Mouse (Mus musculus) thymus, postnatal 25 days (tissue): Measurements from ENCODE around the gene Abcb9.
A peak's percentile ranks its signal among the peaks of the same experiment; 100 is the strongest.
"Not testable (repeated sequence)": the region's sequence is repeated elsewhere in the genome, so short reads cannot be mapped to it uniquely, and the experiment has no call there.

Experiments
- DNase-seq: peaks from one replicate; pipeline ENCODE4 v3.0.0; 2022

The Abcb9 gene

DNA sequence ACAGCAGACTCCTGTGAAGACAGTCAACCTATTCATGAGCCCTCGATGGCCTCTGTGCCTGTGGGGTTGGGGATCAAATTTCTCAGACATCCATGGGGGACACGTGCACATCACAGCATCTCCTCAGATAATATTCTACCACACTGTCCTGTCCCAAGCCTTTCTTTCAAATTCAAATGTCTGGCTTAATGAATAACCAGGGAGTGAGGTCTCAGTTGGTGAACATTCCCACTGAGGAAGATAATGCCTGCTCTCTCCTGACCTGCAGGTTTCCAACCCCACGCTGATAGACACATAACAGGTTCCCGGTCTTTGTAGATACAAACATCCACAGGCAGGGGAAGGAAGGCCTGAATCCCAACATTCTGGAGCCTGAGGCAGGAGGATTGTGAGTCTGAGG lies 38.6 kb downstream of the Abcb9 start:
- no peak for DNase-seq

DNA sequence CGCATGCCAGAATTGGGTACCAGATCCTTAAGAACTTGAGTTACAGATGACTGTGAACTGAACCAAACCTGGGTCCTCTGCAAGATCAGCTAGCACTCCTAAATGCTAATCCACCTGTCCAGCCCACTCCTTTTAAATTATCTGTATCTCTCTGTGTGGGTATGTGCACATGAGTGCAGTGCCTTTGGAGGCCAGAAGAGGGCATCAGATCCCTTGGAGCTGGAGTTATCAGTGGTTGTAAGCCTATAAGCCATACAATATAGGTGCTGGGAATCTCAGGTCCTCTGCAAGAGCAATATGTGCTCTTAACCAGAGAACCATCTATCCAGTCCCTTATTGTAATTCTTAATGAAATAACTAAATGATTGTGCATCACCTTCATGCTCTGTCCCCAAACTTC lies 39.4 kb downstream of the Abcb9 start:
- no peak for DNase-seq

DNA sequence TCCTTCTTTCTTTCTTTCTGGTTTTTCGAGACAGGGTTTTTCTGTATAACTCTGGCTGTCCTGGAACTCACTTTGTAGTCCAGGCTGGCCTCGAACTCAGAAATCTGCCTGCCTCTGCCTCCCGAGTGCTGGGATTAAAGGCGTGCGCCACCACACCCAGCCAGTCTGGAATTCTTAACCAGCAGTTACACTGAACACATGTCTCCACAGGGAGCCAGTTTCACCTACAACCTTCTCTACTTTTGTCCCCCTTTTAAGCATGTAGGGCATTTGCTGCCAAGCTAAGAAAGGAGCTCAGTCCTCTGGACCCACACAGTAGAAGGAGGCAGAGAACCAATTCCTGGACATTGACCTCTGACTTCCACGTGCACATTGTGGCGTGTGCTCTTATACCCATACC lies 43.0 kb downstream of the Abcb9 start:
- DNase-seq: not testable (repeated sequence)

DNA sequence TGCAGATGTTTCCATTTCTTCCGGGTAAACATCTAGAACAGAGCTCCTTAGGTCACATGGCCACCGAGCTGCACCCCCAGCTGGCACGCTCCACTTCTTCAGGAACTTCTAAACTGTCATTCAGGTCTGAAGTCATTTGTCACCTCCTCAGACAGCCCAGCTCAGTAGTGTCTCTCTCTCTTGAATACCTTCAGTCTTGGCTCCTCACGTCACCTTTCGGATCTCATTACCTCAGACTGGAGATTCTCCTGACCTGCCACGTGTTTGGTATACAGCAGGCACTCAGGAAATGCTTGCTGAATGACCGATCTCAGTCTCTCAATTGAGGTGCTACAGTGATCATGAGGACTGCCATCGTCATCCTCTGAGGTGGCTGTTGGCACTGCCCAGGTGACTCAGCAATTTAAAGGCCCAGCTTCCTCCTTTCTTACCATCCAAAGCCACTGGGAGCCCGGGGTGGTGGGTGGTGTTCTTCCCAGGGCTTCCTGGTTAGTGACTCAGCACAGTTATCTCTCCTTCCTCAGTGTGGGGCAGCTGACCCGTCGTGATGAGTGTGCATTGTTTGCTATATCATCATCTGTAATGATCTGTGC lies 43.6 kb downstream of the Abcb9 start:
- peak; percentile 55 for DNase-seq

DNA sequence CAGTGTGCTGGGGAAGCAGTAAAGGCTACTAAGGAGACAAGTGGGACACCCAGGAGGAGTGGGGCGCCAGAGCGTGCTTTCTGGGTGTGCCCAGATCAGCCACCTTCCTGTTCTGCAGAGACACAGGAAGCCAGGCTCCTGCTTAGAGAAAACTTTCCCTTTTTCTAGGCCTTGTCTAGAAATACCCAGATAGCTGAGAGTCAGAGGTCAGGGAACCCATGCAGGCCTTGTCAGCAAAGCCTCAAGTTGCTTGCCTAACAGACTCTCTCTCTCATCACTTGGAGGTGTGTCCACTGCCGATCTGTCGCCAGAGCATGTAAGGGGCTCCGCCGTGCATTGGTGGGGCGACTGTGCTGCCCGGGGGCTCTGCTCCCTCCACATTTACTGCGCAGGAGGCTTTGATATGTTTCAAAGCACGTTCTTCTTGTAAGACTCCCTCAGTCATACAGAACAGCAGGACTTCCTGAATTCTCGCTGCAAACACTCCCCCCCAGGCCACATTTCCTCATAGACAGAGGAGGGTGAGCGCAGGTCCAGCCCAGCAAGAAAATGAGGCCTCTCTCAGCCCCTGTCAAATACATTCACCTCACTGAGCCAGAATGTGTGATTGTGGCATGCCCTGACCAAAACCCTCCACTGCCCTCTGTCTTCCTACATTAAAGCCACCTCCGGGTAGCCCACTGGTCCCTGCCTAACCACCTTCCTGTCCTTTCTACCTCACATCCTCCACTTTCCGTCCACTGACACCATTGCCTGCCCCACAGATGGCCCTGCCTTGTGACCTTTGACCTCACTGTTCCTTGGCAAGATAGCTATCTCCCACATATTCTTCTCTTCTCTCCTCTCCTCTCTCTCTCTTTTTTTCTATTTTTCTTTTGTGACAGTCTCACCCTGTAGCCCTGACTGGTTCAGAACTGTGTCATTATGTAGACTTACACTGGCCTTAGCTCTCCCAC lies 45.2 kb downstream of the Abcb9 start:
- DNase-seq: peak; percentile 73

DNA sequence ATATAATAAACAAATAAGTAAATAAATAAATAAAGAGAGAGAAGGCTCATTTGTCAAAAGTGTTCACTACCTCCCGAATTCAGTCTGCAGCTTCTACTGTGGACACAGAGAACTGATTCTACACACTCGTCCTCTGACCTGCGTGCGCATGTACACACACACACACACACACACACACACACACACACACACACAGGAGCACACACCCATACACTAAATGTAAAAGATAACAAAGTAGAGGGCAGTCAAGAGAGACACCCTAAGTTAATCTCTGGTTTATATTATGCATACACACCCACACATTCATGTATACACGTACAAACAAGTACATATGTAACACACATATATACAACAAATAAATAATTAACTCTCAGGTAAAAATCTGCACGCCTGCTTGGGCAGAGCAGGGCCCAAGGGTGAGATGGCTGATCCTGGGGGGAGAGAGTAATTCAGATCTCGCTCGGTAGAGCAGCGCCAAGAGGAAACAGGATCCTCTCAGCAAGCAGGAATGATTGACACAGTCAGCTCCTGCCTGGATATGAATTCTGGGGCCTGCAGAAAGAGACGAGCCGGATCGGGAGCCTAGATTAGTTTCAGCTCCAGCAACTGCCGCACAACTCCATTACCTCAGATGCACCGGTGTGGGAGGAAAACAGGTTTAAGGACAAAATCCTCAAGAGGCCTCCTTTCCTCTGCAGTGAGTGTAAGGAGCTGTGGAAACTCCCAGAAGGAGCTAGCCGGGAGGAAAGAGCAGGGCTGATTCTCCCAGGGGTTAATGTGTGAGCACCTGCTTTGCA lies 46.2 kb downstream of the Abcb9 start:
- DNase-seq: no peak

DNA sequence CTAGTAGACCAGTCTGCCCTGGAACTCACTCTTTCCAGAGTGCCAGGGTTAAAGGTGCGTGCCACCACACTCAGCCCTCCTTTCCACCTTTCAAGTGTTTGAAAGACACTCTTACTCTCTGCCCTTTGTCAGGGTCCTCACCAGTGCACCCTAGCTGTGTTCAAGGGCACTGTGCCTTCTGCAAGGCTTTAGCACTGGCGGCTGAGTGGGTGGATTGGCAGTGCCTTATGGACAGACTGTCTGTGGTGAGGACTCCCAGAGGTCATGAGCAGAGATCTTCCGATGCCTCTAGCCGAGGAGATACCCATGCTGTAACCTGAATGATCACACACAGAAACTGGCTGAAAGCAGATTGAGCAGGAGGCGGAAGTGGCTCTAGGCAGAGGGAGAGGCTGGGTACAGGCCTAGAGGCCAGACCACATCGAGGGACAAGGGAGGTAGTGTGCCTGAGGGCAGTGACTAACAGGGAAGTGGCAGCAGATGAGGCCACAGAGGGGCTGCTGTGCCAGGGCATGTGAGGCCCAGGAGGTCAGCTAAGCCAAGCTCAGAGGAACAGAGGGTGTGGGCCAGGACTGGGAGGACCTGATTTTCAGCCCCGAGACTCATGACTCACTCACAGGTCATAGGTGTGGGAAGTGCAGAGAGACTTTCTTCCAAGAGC lies 48.7 kb downstream of the Abcb9 start:
- no peak for DNase-seq

DNA sequence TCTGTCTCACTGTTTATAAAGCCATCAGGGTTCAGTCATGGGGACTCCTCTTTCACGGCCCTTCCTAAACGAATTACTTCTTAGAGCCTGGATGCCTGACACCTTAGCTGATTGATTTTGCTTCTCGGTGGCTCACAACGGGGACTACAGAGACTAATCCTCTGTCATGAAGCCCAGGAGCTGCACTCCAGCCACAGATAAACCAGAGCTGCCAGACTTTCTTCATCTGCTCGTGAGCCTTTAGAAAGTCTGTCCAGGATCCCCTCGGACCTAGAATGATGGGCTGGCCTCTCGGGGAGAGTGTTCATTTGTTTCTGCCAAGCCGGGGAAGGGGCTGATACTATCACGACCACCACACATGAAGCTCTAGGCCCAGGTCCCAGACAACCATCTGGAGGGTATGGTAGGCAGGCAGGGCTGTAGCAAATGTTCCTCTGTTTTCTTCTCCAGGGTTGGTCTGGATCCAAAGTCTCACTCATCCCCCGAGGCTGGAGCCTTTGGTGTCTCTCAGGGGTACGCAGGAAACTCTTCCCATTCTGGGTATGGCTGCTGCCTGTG lies 50.1 kb downstream of the Abcb9 start:
- DNase-seq: no peak

DNA sequence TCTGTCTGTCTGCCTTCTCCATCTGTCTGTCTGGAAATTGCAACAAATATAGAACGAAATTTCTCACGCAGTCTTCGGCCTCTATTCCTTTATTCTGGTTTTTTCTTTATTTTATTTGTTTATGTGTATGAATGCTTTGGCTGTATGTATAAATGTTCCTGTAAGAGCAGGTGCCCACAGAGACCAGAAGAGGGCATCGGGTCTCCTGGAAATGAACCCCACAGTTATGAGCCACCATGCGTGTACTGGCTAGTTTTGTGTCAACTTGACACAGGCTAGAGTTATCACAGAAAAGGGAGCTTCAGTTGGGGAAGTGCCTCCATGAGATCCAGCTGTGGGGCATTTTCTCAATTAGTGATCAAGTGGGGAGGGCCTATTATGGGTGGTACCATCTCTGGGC lies 51.6 kb downstream of the Abcb9 start:
- no peak for DNase-seq

DNA sequence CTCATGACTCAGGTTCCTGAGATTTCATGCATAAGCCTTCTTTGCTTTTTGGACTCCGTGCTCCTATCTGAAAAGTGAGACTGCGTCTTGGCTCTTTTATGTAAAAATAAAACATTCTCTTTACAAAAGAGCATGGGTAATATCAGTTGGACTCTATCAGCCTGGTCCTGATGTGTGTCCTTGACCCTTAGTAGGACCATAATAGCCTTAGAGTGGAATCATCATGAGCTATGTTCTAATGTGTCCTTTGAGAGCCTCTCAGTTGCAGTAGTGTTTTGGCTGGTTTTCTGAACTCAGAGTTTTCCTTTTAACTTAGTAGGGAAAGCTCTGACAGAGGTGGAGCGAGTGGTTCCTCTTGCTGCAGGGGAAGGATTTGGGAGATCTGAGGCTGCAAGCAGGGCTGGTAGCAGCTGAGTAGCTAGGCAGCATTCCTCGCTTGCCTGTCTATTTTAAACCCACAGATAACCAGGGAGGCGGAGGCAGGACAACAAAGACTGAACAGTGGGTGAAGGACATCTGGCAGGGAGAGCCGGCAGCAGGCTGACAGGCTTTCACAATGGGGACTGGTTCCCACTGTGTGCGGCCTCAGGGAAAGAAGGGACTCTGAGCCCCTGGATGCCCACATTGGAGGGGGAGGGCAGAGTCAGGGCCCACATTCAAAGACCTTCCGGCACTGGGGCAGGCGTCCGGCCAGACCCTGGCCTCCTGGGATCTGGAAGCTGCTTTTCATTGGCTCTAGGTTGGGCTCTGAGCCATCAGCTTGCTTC lies 52.2 kb downstream of the Abcb9 start:
- DNase-seq: no peak

DNA sequence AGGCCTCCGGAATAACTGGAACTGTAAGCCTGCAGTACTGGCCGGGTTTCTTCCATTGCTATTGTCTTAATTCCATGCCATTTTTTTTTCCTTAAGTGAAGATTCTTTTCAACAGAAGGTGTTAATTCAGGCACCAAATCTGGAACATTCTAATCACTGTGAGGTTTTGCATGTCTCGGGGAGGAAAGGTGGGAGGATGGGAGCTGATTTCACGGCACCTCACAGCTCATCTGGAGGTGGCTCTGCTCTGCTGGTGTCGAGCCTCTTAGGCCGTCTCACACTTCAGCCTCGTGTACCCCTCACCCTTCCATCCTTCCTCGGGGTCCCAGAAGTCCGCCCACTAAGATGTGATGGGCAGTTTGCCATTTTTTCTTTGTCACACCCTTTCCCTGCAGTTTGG lies 54.5 kb downstream of the Abcb9 start:
- DNase-seq: no peak

DNA sequence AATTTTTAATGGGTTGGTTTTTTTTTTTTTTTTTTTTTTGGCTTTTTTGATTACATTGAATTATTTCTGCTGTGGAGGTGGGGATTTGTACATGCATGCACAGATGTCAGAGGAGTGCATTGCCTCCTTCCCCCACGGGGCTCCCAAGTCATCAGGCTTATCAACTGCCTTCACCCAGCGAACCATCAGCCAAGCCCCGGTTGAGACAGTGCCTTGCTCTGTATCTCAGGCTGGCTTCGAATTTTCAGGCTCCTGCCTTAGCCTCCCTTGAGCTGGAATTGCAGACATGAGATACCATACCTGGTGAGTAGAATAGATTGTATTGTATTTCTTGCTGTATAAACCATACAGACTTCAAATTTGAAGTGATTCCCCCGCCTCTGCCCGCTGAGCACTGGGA lies 56.0 kb downstream of the Abcb9 start:
- no peak for DNase-seq

DNA sequence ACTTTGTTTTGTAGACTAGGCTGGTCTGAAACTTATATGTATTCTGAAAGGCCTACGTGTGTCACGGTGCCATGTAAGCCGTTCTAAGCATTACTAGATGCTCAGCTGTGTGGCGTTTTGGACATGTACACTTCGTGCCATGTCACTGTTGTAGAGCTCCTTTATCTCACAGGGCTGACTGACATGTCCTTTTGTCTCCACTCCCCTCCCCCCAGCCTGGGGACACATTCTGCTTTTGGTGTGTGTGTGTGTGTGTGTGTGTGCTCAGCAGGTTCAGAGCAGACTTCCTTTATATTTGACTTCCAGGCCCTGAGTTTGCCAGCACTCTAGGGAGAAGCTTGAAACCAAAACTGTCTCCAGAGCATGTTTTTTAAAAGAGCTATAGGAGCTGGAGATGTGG lies 58.8 kb downstream of the Abcb9 start:
- peak; percentile 78 for DNase-seq

DNA sequence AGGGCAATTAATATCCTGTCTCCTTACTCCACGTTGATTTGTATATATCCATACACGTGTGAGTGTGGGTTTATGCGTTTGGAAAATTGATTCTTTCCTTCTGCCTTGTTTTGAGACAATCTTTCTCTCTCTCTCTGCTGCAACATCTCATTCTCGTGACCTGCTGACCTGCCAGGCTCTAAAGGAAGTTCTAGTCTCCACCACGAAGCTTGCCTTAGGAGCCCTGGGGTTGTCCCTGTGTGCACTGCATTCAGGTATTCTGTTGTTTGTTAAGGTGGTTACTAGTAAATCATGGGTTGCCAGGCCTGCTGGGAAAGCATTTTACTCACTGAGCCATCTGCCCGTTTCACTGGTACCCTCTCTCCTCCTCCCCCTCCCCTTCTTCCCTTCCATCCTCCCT lies 59.3 kb downstream of the Abcb9 start:
- no peak for DNase-seq

DNA sequence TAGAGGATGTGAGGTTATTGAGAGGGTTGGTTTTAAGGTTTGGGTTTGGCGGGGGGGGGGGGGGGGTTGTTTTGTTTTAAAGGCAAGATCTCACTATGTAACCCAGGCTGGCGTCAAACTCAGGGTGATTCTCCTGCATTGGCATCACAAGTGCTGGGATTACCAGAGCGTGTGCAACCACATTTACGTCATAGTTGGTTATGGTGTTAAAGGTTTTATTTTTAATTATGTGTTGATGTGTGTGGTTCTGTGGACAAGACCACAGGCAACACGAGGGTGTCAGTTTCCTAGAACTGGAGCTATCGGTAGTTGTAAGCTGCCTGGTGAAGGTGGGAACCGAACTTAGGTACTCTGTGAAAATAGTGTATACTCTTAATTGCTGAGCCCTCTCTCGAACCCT lies 59.8 kb downstream of the Abcb9 start:
- no peak for DNase-seq

DNA sequence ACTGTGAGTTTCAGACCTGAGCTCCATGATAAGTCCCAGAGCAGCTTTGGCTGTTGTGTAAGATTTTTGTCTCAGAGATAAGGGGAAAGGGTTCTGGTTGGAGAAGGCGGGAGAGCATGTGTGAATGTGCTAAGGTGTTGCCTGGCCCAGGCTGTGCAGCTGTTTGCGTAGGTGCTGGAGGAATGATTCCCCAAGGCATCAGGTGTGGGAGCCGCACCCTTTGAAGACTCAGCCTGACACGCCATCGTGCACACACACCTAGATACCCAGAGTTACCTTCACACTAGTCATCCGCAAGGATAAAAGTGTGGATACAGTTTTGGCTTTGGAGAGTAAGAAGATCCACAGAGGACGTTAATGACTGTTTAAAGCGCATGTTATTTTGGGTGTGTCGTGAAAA lies 60.2 kb downstream of the Abcb9 start:
- peak; percentile 43 for DNase-seq

DNA sequence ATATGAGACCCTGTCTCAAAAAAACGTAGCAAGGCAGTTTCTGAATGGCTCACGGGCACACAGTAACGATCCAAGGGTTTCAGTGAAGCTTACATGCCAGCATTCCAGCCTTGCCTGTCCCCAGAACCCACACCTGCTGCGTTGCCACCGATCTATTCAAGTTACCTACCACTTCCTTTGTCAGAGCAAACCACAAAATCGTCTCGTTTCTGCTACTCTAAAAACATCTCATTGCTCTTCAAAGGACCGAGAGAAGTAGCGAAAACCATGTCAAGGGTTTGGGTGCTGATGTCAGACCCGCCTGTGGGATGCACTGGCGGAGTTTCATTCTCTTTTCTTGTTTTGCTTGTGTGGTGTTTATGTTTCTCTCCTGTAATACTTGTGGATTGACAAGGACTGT lies 61.1 kb downstream of the Abcb9 start:
- DNase-seq: peak; percentile 77

DNA sequence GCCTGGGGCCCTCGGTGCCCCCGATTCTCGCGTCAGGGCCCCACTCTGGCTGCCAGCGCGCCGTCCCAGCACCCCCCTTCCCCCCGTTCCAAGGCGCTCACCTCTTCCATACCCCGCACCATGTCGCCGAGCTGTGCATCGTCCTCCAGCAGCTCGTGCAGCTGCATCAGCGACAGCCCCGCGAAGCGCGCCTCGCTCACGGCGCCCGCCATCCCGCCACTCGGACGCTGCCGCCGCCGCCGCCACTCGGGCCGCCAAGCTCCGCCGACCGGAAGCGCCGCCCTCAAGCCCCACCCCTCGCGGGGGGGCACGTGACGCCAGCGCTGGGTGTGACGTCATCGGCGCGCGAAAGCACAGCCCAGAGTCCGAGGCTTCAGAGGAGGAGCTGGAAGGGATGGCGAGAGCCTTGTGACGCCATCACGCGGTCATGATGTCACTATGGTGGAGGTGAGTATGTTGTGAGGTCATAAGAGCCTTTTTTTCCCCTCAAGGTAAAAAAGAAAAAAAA lies 63.5 kb downstream of the Abcb9 start, which contains the start of gene Vps37b:
TSS of gene Vps37b (minus strand) at position 270 of the 508 bp plus-strand sequence.
- peak; percentile 91 for DNase-seq

DNA sequence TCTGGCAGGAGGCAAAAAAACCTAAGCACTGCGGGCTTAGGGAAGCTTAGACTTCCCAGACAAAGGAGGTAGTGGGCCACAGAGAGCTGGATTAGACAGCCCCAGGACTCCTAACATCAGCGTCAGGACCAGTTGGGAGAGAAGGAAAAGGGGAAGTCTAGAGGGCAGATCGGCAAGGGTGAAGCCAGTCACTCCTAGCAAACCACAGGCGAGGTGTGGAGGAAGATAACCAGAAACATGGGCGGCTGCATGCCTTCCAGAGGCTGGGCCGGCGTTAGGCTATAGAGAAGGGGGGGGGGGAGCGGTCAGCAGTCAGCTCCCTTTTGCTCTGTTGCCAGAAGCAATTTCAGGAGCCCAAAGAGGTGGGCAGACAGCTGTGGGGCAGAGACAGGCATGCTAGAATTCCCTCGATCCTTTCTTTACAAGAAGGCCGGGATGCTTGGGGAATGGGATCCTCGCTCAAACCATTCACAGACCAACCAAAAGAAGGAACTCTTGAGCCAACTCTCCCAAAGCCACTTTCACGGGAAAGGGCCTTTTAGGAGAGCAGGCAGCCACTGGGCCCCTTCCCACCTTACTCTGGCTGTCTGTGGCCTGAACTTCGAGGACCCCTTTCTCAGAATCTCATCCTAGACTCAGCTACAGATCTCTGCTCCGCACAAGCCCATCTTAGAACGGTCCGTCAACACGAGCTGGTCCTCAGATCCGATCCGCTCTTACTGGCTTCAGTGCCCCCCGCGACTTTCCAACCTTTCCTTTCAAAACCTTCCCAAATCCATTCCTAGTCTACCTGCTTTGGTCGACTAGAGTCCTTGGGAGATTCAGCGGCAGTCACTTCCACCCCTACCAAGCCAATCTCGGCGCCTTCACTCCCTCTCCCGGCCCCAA lies 64.3 kb downstream of the Abcb9 start:
- DNase-seq: peak; percentile 34

DNA sequence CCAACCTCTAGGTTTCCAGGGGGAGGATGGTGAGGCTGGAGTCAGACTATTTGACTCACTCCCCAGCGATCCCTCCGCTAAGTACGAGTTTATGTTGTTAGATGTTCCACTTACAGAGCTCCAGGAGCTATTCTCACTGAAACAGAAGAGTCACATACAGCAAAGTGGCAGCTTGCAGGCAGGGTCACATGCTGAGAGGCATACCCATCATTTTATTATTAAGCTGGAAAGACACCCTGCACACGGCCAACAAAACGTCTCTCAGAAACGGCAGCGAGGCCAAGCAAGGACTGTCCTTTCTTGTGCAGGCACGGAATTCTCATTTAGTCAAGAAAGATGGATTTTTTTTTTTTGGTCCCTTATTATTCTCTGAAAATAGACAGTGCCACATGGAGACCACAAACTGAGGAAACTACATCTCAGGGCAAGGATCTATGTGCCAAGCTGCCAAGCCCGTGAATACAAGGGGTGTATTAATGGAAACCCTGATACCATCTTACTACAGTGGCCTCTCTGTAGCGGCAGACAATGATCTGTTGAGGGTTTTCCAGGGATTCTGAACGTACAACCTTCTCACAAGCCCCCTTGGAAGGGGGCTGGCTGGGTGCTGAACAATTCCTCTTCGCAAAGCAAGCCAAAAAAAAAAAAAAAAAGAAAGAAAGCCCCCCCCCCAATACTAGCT lies 65.1 kb downstream of the Abcb9 start:
- no peak for DNase-seq
